Mouse (Mus musculus): ENCODE measurements around the gene Vdac2. TPM values are rescaled to one million over a fixed set of nuclear protein-coding genes. Genes with fewer than 3 reads are reported as not detected.

Gene Vdac2
- polyA plus RNA-seq, 1 experiment from 2014 or later: 377 TPM

GRCm38 (mm10) chr14:21848166-21849154 is 23.4 kb downstream of the Vdac2 start, which contains the start of gene Comtd1:
Gene Comtd1 (minus strand): TSS chr14:21848977.
- no peaks in the 10 kb centered on the region for H3K27me3 ChIP-seq (ENCODE audit: insufficient read depth, poor library complexity, severe bottlenecking)
- peak within 1 kb of the TSS; percentile 94 for H3K27ac ChIP-seq
- H3K9me3 ChIP-seq: no peaks in the 10 kb centered on the region
- peak; percentile 99 for DNase-seq (ENCODE audit: low spot score)
- peaks cover 39% of the 10 kb centered on the region for H3K36me3 ChIP-seq
- peaks cover 70% of the 10 kb centered on the region for H3K4me1 ChIP-seq
- H3K4me3 ChIP-seq: peak within 1 kb of the TSS; percentile 81
- under 1% methylated on average over 51 of the region's 51 CpGs for WGBS

DNA sequence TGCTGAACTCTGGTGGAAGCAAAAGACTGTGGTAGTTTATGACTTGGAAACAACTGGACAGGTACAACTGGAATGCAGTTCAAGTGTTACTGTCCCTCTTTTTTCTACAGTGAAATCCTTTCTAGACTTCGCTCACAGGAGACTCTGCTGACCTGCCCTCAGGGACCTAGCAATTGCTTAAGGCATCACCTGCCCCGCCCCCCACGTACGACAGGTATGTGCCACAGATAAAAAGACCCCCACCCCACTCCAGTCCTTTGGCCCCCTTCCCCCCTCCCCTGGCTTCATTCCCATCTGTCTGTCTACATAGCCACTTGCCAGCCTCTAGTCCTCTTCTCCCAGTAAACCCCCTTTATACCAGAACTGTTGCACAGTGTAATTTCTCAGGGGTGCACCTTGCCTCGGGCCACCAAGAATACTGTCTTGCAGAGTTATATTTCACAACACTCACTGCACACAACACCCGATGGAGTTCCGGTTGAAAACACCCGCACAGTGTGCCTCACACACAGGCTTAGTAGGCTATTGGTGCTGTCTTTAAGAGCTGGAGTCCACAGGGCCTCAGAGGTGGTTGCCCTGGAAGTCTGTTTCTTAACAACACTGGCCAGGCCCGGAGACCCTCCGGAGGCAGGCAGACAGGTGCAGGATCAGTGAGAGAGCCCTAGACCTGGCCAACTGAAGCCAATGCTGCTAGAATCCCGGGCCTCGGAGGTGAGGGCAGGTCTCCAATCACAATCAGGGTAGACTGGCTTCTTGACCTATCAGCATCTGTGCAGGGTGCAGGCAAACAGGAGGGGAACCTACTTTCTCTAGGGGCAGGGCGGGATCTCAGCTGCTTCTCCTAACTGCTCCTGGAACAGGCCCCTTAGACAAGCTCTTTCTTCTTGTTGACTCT is 24.7 kb downstream of the Vdac2 start:
- Histone ChIP-seq H3K4me1 (peaks cover 80% of the 10 kb centered on the region), H3K36me3 (peaks cover 26% of the 10 kb centered on the region), H3K27ac (peak overlapping the region; percentile 48; the same call in 1 of the 2 replicates), H3K27me3 (ENCODE audit: insufficient read depth, poor library complexity, severe bottlenecking) (no peaks in the 10 kb centered on the region), H3K4me3 (no peak overlapping the region), H3K9me3 (no peaks in the 10 kb centered on the region)
- 79% methylated on average over 13 of the region's 13 CpGs for WGBS
- DNase-seq (ENCODE audit: low spot score): peak; percentile 77

DNA sequence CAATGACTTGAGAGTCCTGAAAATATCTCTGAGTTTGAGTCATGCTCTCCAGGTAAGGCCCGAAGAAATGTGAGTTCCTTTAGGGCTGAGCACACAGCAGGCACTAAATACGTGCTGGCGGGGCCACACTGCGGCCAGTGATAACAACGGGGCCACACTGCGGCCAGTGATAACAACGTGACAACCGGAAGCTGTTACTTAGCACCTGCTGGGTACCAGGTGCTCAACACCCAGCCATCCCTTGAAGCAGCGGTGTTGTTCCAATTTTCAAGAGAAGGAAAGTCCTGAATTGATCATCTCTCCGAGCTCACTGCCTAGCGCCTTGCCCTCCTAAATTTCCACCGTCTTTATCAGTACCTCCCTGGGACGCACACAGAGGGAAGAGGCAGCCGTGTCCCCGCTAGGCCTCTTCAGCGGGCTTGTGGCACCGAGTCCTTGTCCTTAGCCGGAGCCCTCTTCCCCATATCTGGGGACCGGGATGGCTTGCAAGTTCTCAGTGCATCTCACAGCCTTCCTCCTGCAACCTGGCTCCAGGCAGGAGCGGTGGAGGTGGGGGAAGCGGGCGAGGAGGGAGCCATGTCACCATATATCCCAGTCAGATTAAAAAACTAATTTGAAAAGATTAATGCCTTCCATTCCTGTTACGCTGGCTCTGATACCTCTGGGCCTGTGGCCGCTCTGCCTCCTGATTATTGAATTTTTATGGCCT is 25.5 kb downstream of the Vdac2 start:
- no peaks in the 10 kb centered on the region for H3K9me3 ChIP-seq
- H3K27me3 ChIP-seq (ENCODE audit: insufficient read depth, poor library complexity, severe bottlenecking): no peaks in the 10 kb centered on the region
- H3K4me3 ChIP-seq: no peak overlapping the region
- 42% methylated on average over 24 of the region's 24 CpGs for WGBS
- peaks cover 86% of the 10 kb centered on the region for H3K4me1 ChIP-seq
- peaks cover 18% of the 10 kb centered on the region for H3K36me3 ChIP-seq
- peak; percentile 89 for DNase-seq (ENCODE audit: low spot score)
- H3K27ac ChIP-seq: peak overlapping the region; percentile 48; the same call in 1 of the 2 replicates

GRCm38 (mm10) chr14:21851996-21852791 is 27.2 kb downstream of the Vdac2 start:
- peaks cover 83% of the 10 kb centered on the region for H3K4me1 ChIP-seq

DNA sequence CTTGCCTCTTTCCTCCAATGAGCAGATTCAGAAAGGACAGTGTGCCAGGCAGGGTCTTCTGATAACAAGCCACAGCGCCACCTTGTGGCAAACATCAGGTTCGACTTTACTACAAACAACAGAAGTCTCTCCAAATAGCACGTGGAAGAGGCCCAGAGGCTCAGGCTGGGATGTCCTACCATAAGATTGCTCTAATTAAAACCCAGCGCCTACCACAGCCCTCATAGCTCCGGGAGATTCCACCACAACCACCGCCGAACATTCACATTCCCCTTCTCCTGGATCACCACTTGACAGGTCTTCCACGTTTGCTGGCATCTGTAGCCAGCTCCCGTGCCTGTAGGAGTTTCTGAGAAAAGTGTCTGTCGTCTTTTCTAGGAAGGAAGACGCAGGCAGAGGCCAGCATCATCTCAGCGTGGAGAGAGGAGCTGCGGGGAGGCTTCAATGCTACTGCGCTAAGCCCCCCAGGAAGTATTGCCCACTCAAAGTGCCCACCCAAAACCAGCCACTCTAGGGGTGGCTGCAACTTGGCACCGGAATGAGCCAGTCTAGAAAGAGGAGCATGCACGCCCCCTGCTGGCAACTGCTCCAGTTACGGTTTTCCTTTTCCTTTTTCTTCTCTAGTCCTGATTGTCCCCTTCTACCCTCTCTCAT is 28.5 kb downstream of the Vdac2 start:
- 6% methylated on average over 17 of the region's 17 CpGs for WGBS
- Histone ChIP-seq H3K36me3 (no peaks in the 10 kb centered on the region), H3K9me3 (no peaks in the 10 kb centered on the region), H3K4me1 (peaks cover 72% of the 10 kb centered on the region), H3K27ac (peak overlapping the region; percentile 86), H3K27me3 (ENCODE audit: insufficient read depth, poor library complexity, severe bottlenecking) (no peaks in the 10 kb centered on the region), H3K4me3 (peak overlapping the region; percentile 53)
- DNase-seq (ENCODE audit: low spot score): peak; percentile 96

More at GRCm38 (mm10) chr14:21851996-21852791, 27.2 kb downstream of the Vdac2 start:
- no peaks in the 10 kb centered on the region for H3K27me3 ChIP-seq (ENCODE audit: insufficient read depth, poor library complexity, severe bottlenecking)
- H3K36me3 ChIP-seq: peaks cover 1% of the 10 kb centered on the region; the same call in 1 of the 2 replicates
- no peaks in the 10 kb centered on the region for H3K9me3 ChIP-seq
- WGBS: 70% methylated on average over 16 of the region's 16 CpGs
- DNase-seq (ENCODE audit: low spot score): no peak
- no peak overlapping the region for H3K4me3 ChIP-seq
- H3K27ac ChIP-seq: peak overlapping the region; percentile 57

DNA sequence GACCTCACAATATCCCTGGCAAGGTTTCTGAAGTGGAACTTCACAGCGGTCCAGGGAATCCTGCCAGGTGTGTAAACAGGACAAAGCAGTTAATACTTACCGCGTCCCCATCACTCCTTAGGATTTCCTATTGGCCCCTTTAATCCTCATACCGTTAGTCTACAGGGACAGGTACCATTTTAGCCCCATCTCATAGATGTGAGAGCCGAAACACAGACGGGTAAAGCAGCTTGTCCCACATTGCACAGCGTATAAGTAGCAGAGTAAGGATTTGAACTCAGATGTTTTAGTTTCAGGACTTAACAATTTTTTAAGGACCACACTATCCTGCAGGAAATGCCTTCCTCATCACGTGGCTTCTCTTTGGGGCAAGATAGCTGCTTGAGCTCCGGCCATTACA is 29.2 kb downstream of the Vdac2 start:
- peaks cover 69% of the 10 kb centered on the region for H3K4me1 ChIP-seq

GRCm38 (mm10) chr14:21855961-21856360 is 30.9 kb downstream of the Vdac2 start:
- peak overlapping the region; percentile 70 for H3K27ac ChIP-seq
- DNase-seq (ENCODE audit: low spot score): no peak
- no peaks in the 10 kb centered on the region for H3K36me3 ChIP-seq
- no peaks in the 10 kb centered on the region for H3K27me3 ChIP-seq (ENCODE audit: insufficient read depth, poor library complexity, severe bottlenecking)
- no peaks in the 10 kb centered on the region for H3K9me3 ChIP-seq
- peaks cover 53% of the 10 kb centered on the region for H3K4me1 ChIP-seq
- WGBS: 15% methylated on average over 3 of the region's 3 CpGs
- H3K4me3 ChIP-seq: no peak overlapping the region

More for the DNA sequence above, 29.2 kb downstream of the Vdac2 start:
- Histone ChIP-seq H3K9me3 (no peaks in the 10 kb centered on the region), H3K4me3 (peak overlapping the region; percentile 53), H3K27me3 (ENCODE audit: insufficient read depth, poor library complexity, severe bottlenecking) (no peaks in the 10 kb centered on the region), H3K27ac (0 out of 2 replicates have a peak overlapping the region, but pooled peaks have one; percentile 86), H3K36me3 (no peaks in the 10 kb centered on the region)
- DNase-seq (ENCODE audit: low spot score): no peak
- WGBS: 72% methylated on average over 9 of the region's 9 CpGs

- peaks cover 46% of the 10 kb centered on the region for H3K4me1 ChIP-seq
- DNase-seq (ENCODE audit: low spot score): no peak
- H3K27ac ChIP-seq: no peak overlapping the region
Observed at GRCm38 (mm10) chr14:21856886-21857285, 31.8 kb downstream of the Vdac2 start.

DNA sequence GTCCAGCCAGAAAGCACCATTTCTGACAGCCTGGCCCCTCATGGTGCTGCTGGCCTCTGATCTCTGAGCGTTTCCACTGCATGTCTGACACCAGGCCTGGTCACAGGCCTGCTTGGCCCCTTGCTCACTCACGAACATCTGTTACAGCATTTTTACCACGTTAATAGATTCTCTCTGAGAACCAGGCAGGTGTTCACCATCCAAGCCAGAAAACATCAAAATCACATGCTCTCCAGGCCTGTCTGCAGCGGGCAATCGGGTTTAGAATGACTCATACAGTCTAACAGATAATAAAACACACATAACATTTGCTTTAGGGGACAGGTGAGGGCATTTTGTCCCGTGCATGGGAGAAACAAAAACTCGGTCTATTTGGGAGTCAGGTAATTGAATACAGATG is 41.3 kb downstream of the Vdac2 start:
- Histone ChIP-seq H3K9me3 (no peaks in the 10 kb centered on the region), H3K4me3 (no peak overlapping the region), H3K27ac (no peak overlapping the region), H3K36me3 (no peaks in the 10 kb centered on the region), H3K4me1 (no peaks in the 10 kb centered on the region), H3K27me3 (ENCODE audit: insufficient read depth, poor library complexity, severe bottlenecking) (no peaks in the 10 kb centered on the region)
- 64% methylated on average over 7 of the region's 7 CpGs for WGBS
- no peak for DNase-seq (ENCODE audit: low spot score)

More at GRCm38 (mm10) chr14:21856886-21857285, 31.8 kb downstream of the Vdac2 start:
- 87% methylated on average over 14 of the region's 14 CpGs for WGBS
- H3K4me3 ChIP-seq: no peak overlapping the region
- no peaks in the 10 kb centered on the region for H3K36me3 ChIP-seq
- no peaks in the 10 kb centered on the region for H3K9me3 ChIP-seq
- H3K27me3 ChIP-seq (ENCODE audit: insufficient read depth, poor library complexity, severe bottlenecking): no peaks in the 10 kb centered on the region

DNA sequence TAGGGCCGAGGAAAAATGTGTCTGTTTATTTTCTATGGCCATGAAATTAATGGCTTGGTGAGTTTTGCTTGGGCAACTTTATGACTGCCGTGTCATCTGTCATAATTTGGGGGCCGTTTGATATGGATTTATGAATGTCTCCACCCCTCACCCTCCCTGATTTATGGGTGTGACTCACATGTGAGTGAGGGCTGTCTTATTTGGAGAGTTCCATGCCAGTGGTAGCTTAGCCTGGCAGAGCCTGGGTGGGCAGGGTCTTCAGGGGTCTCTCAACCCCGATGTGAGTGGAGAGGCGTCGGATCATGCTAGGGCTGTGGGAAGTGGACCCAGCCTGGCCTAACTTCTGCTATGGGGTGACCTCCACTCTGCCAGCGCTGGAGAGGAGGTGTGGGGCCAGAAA is 41.8 kb downstream of the Vdac2 start:
- Histone ChIP-seq H3K27ac (no peak overlapping the region), H3K4me1 (no peaks in the 10 kb centered on the region), H3K9me3 (no peaks in the 10 kb centered on the region), H3K36me3 (no peaks in the 10 kb centered on the region), H3K4me3 (no peak overlapping the region), H3K27me3 (ENCODE audit: insufficient read depth, poor library complexity, severe bottlenecking) (no peaks in the 10 kb centered on the region)
- 83% methylated on average over 7 of the region's 7 CpGs for WGBS
- DNase-seq (ENCODE audit: low spot score): no peak

- WGBS: 71% methylated on average over 2 of the region's 2 CpGs
- no peak overlapping the region for H3K4me3 ChIP-seq
Observed at GRCm38 (mm10) chr14:21890430-21890829, 65.4 kb downstream of the Vdac2 start.

More at GRCm38 (mm10) chr14:21890430-21890829, 65.4 kb downstream of the Vdac2 start:
- H3K27me3 ChIP-seq (ENCODE audit: insufficient read depth, poor library complexity, severe bottlenecking): no peaks in the 10 kb centered on the region
- no peaks in the 10 kb centered on the region for H3K9me3 ChIP-seq
- DNase-seq (ENCODE audit: low spot score): no peak
- H3K4me1 ChIP-seq: peaks cover 18% of the 10 kb centered on the region
- H3K36me3 ChIP-seq: no peaks in the 10 kb centered on the region
- H3K27ac ChIP-seq: peak overlapping the region; percentile 88
